Mouse (Mus musculus) hindbrain, embryonic 11.5 days (tissue): ENCODE measurements around the gene Abcb4. TPM values are rescaled to one million over a fixed set of nuclear protein-coding genes. Genes with fewer than 3 reads are reported as not detected.
"Not testable (repeated sequence)": the region's sequence is repeated elsewhere in the genome, so short reads cannot be mapped to it uniquely, and the experiment has no call there.

Experiments
- ATAC-seq: fragments of 200-750 bp; cut with Nextera tagmentation; 2 replicates; pipeline ENCODE4 v1.8.0; 2017; ENCODE audit warnings: mild to moderate bottlenecking, moderate TSS enrichment, moderate library complexity; ENCODE audit not compliant: low FRiP score
- DNase-seq: peaks from one replicate; pipeline ENCODE4 v3.0.0-alpha.2; 2015; ENCODE audit warnings: low spot score
- H3K27ac ChIP-seq: fragments of 300-500 bp; sonication (generic); 2 replicates; pipeline ENCODE4 v1.5.1; 2014; ENCODE audit warnings: mild to moderate bottlenecking, low read depth, low read length
- H3K27me3 ChIP-seq: fragments of 300-500 bp; sonication (generic); 2 replicates; pipeline ENCODE4 v1.6.1; 2014; ENCODE audit warnings: mild to moderate bottlenecking, low read length, moderate library complexity, mixed read lengths; ENCODE audit not compliant: control insufficient read depth, insufficient read depth
- H3K36me3 ChIP-seq: fragments of 300-500 bp; sonication (generic); 2 replicates; pipeline ENCODE4 v1.6.1; 2014; ENCODE audit warnings: mild to moderate bottlenecking, low read length, moderate library complexity, mixed read lengths; ENCODE audit not compliant: control insufficient read depth, insufficient read depth
- H3K4me1 ChIP-seq: fragments of 300-500 bp; sonication (generic); replicated peaks from 2 replicates; pipeline ENCODE4 v1.6.1; 2014; ENCODE audit warnings: low read length, mixed read lengths; ENCODE audit not compliant: control insufficient read depth, insufficient read depth
- H3K4me2 ChIP-seq: fragments of 300-500 bp; sonication (generic); replicated peaks from 2 replicates; pipeline ENCODE4 v1.6.1; 2014; ENCODE audit warnings: mild to moderate bottlenecking, low read depth, low read length
- H3K4me3 ChIP-seq: fragments of 300-500 bp; sonication (generic); 2 replicates; pipeline ENCODE4 v1.5.1; 2014; ENCODE audit warnings: low read depth, low read length
- H3K9ac ChIP-seq: fragments of 300-500 bp; sonication (generic); 2 replicates; pipeline ENCODE4 v1.6.1; 2014; ENCODE audit warnings: low read depth, low read length
- H3K9me3 ChIP-seq: fragments of 300-500 bp; sonication (generic); 2 replicates; pipeline ENCODE4 v1.6.1; 2016; ENCODE audit warnings: low read length; ENCODE audit not compliant: control insufficient read depth
- WGBS: fragments of 180-500 bp; shearing (Covaris S2); extraction: QIAGEN DNeasy Blood & Tissue Kit; methylation state at CpG from one replicate; pipeline ENCODE4 v1.1.7; 2014; 5-methylcytosine and 5-hydroxymethylcytosine counted together
- polyA plus RNA-seq: library from polyadenylated mRNA; unstranded; fragments of >200 nt; fragmentation: Nextera tagmentation; extraction: Ambion mirVana; gene quantifications from 2 replicates; pipeline ENCODE4 v1.2.1, GENCODE M21; 2014

The Abcb4 gene
- polyA plus RNA-seq, 1 experiment from 2014 or later = 0.37 TPM

DNA sequence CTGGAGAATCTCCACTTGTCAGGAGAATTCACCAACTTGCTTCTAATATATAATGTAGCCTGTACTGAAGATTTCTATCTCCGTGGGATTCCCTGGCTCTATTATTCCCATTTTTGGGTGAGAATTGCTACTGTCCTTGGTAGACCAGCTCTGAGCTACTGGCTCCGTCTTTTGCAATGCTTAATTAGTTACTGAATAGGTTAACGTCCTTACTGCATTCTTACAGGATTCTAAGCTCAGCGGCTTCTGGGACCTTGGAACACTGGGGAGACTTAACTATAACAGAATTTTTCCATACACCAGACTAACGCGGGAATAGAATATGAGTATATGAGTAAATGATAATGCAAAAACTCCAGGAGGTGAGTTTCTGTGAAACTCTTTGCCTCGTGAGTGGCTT, 106.5 kb downstream of the Abcb4 start:
- not testable (repeated sequence) for ATAC-seq

DNA sequence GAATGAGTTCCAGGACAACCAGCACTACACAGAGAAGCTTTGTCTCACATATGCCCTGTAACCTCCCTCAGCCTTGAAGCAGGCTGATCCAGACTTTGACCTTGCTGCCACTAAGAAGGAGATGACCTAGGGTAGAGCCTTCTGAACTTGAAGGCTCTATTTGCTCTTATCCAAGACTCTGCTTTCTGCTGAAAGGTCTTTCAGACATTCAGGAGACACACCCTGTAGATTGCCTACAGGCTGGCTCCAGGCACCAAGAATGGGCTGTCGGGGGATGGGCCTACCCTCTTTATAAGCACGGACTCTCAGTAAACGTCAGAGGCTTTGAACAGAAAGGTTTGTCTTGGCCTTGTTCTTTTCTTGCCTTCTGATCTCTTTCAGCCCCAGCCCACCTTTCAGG, 113.1 kb downstream of the Abcb4 start:
- not testable (repeated sequence) for H3K36me3 ChIP-seq, DNase-seq, H3K9me3 ChIP-seq, H3K4me1 ChIP-seq, H3K27ac ChIP-seq, H3K9ac ChIP-seq, H3K27me3 ChIP-seq, H3K4me2 ChIP-seq, ATAC-seq, H3K4me3 ChIP-seq
- 50% methylated on average over 3 of the region's 3 CpGs for WGBS

More for the DNA sequence above, 106.5 kb downstream of the Abcb4 start:
- not testable (repeated sequence) for H3K27me3 ChIP-seq, H3K9me3 ChIP-seq, H3K4me3 ChIP-seq, H3K9ac ChIP-seq, H3K4me2 ChIP-seq, H3K27ac ChIP-seq, H3K4me1 ChIP-seq, H3K36me3 ChIP-seq, DNase-seq
- 27% methylated on average over 7 of the region's 7 CpGs for WGBS

Other genes with a start within 250 kb of the Abcb4 start
- 0.52 and 0.60 TPM in 2 replicates for gene Abcb1a, start 233.6 kb upstream of the Abcb4 start, polyA plus RNA-seq
- 0.43 and 0.49 TPM in 2 replicates for gene Abcb1b, start 95.6 kb upstream of the Abcb4 start, polyA plus RNA-seq
- 32.3 and 33.6 TPM in 2 replicates for gene Crot, start 103.6 kb downstream of the Abcb4 start, polyA plus RNA-seq
- gene Tmem243, start 207.0 kb downstream of the Abcb4 start, polyA plus RNA-seq = 21.2 and 23.9 TPM in 2 replicates